Mouse (Mus musculus) bone marrow macrophage, adult 2 months (primary cell): Measurements from ENCODE around the gene Olfr926.
"Not testable (repeated sequence)": the region's sequence is repeated elsewhere in the genome, so short reads cannot be mapped to it uniquely, and the experiment has no call there.

Experiments
- CTCF ChIP-seq: IDR thresholded peaks from 2 replicates; pipeline ENCODE4 v1.5.1; 2012; ENCODE audit warnings: low read depth, mild to moderate bottlenecking, low read length, moderate library complexity
- POLR2A ChIP-seq: IDR thresholded peaks from 2 replicates; pipeline ENCODE4 v1.6.1; 2012; ENCODE audit warnings: mild to moderate bottlenecking, low read depth, low read length, borderline replicate concordance

GRCm38 (mm10) chr9:38874880-38875279 lies 2.0 kb upstream of the Olfr926 start:
- TF ChIP-seq CTCF, POLR2A: not testable (repeated sequence)
